Mouse (Mus musculus) gastrocnemius, adult 8-10 months (tissue): ENCODE data around the gene Gpr31b. TPM values are rescaled to one million over a fixed set of nuclear protein-coding genes. Genes with fewer than 3 reads are reported as not detected.

ENCODE experiments used
- total RNA-seq, 4 experiments: library from RNA; stranded (reverse); gene quantifications; 2 replicates each; pipeline ENCODE4 v1.2.4; 2022

Gene Gpr31b
- total RNA-seq, 4 experiments from 2014 or later: not detected

Other genes starting within 250 kb of the Gpr31b start
- under 1 TPM; 0.22 to 0.35 (median 0.28) TPM for gene Mas1, start 184.2 kb downstream of the Gpr31b start, total RNA-seq
- gene Mrgprh, start 176.3 kb downstream of the Gpr31b start, total RNA-seq: 1 to 10 TPM; 3.9 to 5.2 (median 4.9) TPM
- under 1 TPM in 1 of 4 experiments, not detected in 3; 0.92 TPM for gene Pnldc1, start 142.1 kb downstream of the Gpr31b start, total RNA-seq
- 100 to 1,000 TPM; 172 to 195 (median 176) TPM for gene Tcp1, start 136.6 kb downstream of the Gpr31b start, total RNA-seq
- 100 to 1,000 TPM; 109 to 116 (median 111) TPM for gene Mrpl18, start 136.0 kb downstream of the Gpr31b start, total RNA-seq
- not detected for gene Acat3, start 111.7 kb downstream of the Gpr31b start, total RNA-seq
- 1 to 10 TPM; 3.9 to 4.8 (median 4.3) TPM for gene Acat2, start 91.5 kb downstream of the Gpr31b start, total RNA-seq
- gene Wtap, start 58.1 kb downstream of the Gpr31b start, total RNA-seq: 10 to 100 TPM; 22.5 to 28.0 (median 26.2) TPM
- gene Sod2, start 45.5 kb downstream of the Gpr31b start, total RNA-seq: 100 to 1,000 TPM; 386 to 415 (median 402) TPM
- gene Tcp10b, start 8.8 kb upstream of the Gpr31b start, total RNA-seq: under 1 TPM in 3 of 4 experiments, not detected in 1; 0.16 to 0.43 (median 0.27) TPM
- not detected for gene Unc93a, start 79.5 kb upstream of the Gpr31b start, total RNA-seq
- gene Smok2a, start 168.9 kb upstream of the Gpr31b start, total RNA-seq: not detected
- not detected for gene Smok2b, start 178.0 kb upstream of the Gpr31b start, total RNA-seq